Mouse (Mus musculus) lung, embryonic 14.5 days (tissue): Measurements from ENCODE around the gene Casp9. TPM values are rescaled to one million over a fixed set of nuclear protein-coding genes. Genes with fewer than 3 reads are reported as not detected.
A peak's percentile ranks its signal among the peaks of the same experiment; 100 is the strongest.
"Not testable (repeated sequence)": the region's sequence is repeated elsewhere in the genome, so short reads cannot be mapped to it uniquely, and the experiment has no call there.

ENCODE experiments used
- ATAC-seq: fragments of 200-750 bp; cut with Nextera tagmentation; 2 replicates; pipeline ENCODE4 v1.8.0; 2017; ENCODE audit warnings: mild to moderate bottlenecking, moderate TSS enrichment, moderate library complexity; ENCODE audit not compliant: insufficient read depth
- DNase-seq: peaks from one replicate; pipeline ENCODE4 v3.0.0-alpha.2; 2015
- H3K27ac ChIP-seq: fragments of 300-500 bp; sonication (generic); 2 replicates; pipeline ENCODE4 v1.5.1; 2014; ENCODE audit warnings: low read depth, mild to moderate bottlenecking, moderate library complexity
- H3K27me3 ChIP-seq: fragments of 300-500 bp; sonication (generic); 2 replicates; pipeline ENCODE4 v1.6.1; 2014; ENCODE audit warnings: low read length, control low read depth; ENCODE audit not compliant: insufficient read depth
- H3K36me3 ChIP-seq: fragments of 300-500 bp; sonication (generic); 2 replicates; pipeline ENCODE4 v1.6.1; 2014; ENCODE audit warnings: control low read depth; ENCODE audit not compliant: insufficient read depth
- H3K4me1 ChIP-seq: fragments of 300-500 bp; sonication (generic); 2 replicates; pipeline ENCODE4 v1.6.1; 2014; ENCODE audit warnings: antibody characterized with exemption, control low read depth; ENCODE audit not compliant: insufficient read depth
- H3K4me2 ChIP-seq: fragments of 300-500 bp; sonication (generic); 2 replicates; pipeline ENCODE4 v1.6.1; 2014; ENCODE audit warnings: mild to moderate bottlenecking
- H3K4me3 ChIP-seq: fragments of 300-500 bp; sonication (generic); 2 replicates; pipeline ENCODE4 v1.5.1; 2014; ENCODE audit warnings: low read depth, low read length
- H3K9ac ChIP-seq: fragments of 300-500 bp; sonication (generic); 2 replicates; pipeline ENCODE4 v1.6.1; 2014
- H3K9me3 ChIP-seq: fragments of 300-500 bp; sonication (generic); 2 replicates; pipeline ENCODE4 v1.6.1; 2016; ENCODE audit warnings: low read depth, low read length, control low read depth
- CTCF ChIP-seq: IDR thresholded peaks from 2 replicates; pipeline ENCODE4 v1.5.1; 2016; ENCODE audit warnings: antibody characterized with exemption, low read depth
- WGBS: fragments of 180-500 bp; shearing (Covaris S2); extraction: QIAGEN DNeasy Blood & Tissue Kit; methylation state at CpG from one replicate; pipeline ENCODE4 v1.1.7; 2014; 5-methylcytosine and 5-hydroxymethylcytosine counted together
- polyA plus RNA-seq: library from polyadenylated mRNA; unstranded; fragments of >200 nt; fragmentation: Nextera tagmentation; extraction: Ambion mirVana; gene quantifications from 2 replicates; pipeline ENCODE4 v1.2.1, GENCODE M21; 2014

Gene Casp9
- polyA plus RNA-seq, 1 experiment from 2014 or later = 22.3 TPM

GRCm38 (mm10) chr4:141766316-141766667 lies 27.1 kb upstream of the Casp9 start:
- no peaks in the 10 kb centered on the region for H3K27me3 ChIP-seq
- H3K9ac ChIP-seq = no peak overlapping the region
- peak overlapping the region; percentile 91 for H3K27ac ChIP-seq
- H3K36me3 ChIP-seq = peaks cover 85% of the 10 kb centered on the region
- peak overlapping the region; percentile 30; the same call in 1 of the 2 replicates for H3K4me2 ChIP-seq
- 60% methylated on average over 8 of the region's 8 CpGs for WGBS
- no peaks in the 10 kb centered on the region for H3K9me3 ChIP-seq
- no peak for TF ChIP-seq CTCF
- ATAC-seq (peak; percentile 16; the same call in 1 of the 2 replicates), DNase-seq (no peak)
- H3K4me1 ChIP-seq = peaks cover 13% of the 10 kb centered on the region
- no peak overlapping the region for H3K4me3 ChIP-seq

DNA sequence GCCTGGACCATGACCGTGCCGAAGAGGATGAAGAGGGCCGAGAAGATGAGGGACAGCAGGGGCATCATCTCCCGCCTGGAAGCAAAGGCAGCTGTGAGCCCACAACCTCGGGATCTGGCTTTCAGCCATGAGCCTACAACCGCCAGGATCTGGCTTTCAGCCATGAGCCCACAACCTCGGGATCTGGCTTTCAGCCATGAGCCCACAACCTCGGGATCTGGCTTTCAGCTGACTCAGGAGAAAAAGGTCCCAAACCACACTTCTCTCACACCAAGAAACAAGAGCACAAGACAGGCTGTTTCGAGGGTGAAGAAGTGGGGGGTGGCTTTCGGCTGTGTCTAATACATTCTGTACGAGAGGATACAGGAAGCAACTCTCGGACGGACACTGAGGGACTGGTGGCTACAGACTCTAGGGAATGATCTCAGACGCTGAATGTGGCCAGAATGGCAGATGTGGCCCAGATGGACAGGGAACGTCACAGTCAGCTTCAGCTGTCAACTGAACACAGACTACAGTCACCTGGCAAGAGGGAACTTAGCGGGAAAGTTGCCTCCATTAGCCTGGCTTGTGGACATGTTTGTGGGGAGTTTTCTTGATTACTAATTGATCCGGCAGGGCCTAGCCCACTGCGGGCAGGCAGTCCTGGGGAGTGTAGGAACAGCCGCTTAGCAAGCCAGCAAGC lies 26.6 kb upstream of the Casp9 start:
- Histone ChIP-seq H3K27me3 (no peaks in the 10 kb centered on the region), H3K27ac (peak overlapping the region; percentile 91), H3K9ac (0 out of 2 replicates have a peak overlapping the region, but pooled peaks have one; percentile 4), H3K4me1 (peaks cover 13% of the 10 kb centered on the region), H3K36me3 (peaks cover 84% of the 10 kb centered on the region), H3K4me2 (peak overlapping the region; percentile 30), H3K9me3 (no peaks in the 10 kb centered on the region), H3K4me3 (no peak overlapping the region)
- 27% methylated on average over 19 of the region's 19 CpGs for WGBS
- no peak for TF ChIP-seq CTCF
- DNase-seq (peak; percentile 94), ATAC-seq (peak; percentile 87)

- Histone ChIP-seq H3K4me1 (peaks cover 13% of the 10 kb centered on the region), H3K36me3 (peaks cover 79% of the 10 kb centered on the region), H3K4me2 (peak overlapping the region; percentile 30), H3K27me3 (no peaks in the 10 kb centered on the region), H3K9ac (no peak overlapping the region), H3K4me3 (no peak overlapping the region), H3K27ac (peak overlapping the region; percentile 91), H3K9me3 (no peaks in the 10 kb centered on the region)
- 50% methylated on average over 19 of the region's 19 CpGs for WGBS
- DNase-seq (peak; percentile 76), ATAC-seq (peak; percentile 85)
- TF ChIP-seq CTCF = no peak
Observed at GRCm38 (mm10) chr4:141767353-141768036, 25.9 kb upstream of the Casp9 start.

- Histone ChIP-seq H3K4me3 (no peak overlapping the region), H3K9me3 (no peaks in the 10 kb centered on the region), H3K27me3 (no peaks in the 10 kb centered on the region), H3K27ac (no peak overlapping the region), H3K4me1 (peaks cover 13% of the 10 kb centered on the region), H3K9ac (no peak overlapping the region), H3K4me2 (no peak overlapping the region), H3K36me3 (peaks cover 77% of the 10 kb centered on the region)
- ATAC-seq (no peak), DNase-seq (peak; percentile 61)
- no peak for TF ChIP-seq CTCF
- 44% methylated on average over 8 of the region's 8 CpGs for WGBS
Observed at GRCm38 (mm10) chr4:141769501-141770160, 23.8 kb upstream of the Casp9 start.

DNA sequence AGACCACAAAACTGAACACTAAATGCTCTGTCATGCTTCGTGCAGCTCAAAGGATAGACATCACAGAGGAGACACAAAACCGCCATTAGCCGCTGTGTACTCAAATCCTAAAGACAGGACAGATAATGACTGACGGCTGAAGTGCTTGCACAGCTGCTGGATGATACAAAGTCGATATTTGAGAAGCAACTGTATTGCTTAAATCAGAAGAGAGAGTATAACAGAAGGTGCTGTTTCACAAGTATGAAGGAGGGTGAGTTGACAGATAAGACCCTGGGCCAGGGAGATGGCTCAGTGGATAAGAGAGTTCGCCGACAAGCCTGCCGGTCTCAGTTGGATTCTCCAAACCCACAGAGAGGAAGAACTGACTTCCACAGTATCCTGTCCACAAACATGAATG lies 21.6 kb upstream of the Casp9 start:
- no peak overlapping the region for H3K9ac ChIP-seq
- H3K4me1 ChIP-seq = peaks cover 8% of the 10 kb centered on the region
- no peak for ATAC-seq
- H3K27me3 ChIP-seq = no peaks in the 10 kb centered on the region
- no peak overlapping the region for H3K27ac ChIP-seq
- H3K9me3 ChIP-seq = no peaks in the 10 kb centered on the region
- no peak for TF ChIP-seq CTCF
- WGBS = 81% methylated on average over 8 of the region's 8 CpGs
- no peak overlapping the region for H3K4me3 ChIP-seq
- no peak overlapping the region for H3K4me2 ChIP-seq
- peaks cover 82% of the 10 kb centered on the region for H3K36me3 ChIP-seq
- DNase-seq = no peak

GRCm38 (mm10) chr4:141773019-141773418 lies 20.4 kb upstream of the Casp9 start:
- H3K9ac ChIP-seq, H3K27ac ChIP-seq, DNase-seq, H3K4me2 ChIP-seq, H3K27me3 ChIP-seq, H3K4me1 ChIP-seq, ATAC-seq, H3K4me3 ChIP-seq, H3K9me3 ChIP-seq: not testable (repeated sequence)
- WGBS = 79% methylated on average over 4 of the region's 4 CpGs
- H3K36me3 ChIP-seq = peaks cover 83% of the 10 kb centered on the region

DNA sequence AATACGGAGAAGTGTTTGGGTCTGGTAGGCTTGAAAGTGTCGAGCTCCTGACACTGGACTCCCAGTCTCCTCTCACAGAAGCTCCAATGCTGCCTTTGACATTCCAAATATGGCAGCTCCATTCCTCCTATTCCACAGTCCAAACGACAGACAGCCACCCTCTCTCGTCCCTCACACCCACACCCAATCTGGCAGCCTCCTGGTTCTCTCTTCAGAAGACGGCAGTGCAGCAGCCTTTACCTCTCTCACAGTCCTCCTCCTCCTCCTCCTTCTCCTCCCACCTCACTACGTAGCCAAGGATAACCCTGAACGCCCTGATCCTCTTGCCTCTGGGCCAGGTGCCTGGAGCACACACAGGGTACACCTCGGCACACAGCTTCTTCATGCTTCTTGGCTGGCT lies 13.6 kb upstream of the Casp9 start:
- ATAC-seq = no peak
- H3K36me3 ChIP-seq = peaks cover 87% of the 10 kb centered on the region

More for the DNA sequence above, 13.6 kb upstream of the Casp9 start:
- H3K9ac ChIP-seq = no peak overlapping the region
- TF ChIP-seq CTCF = no peak
- no peak for DNase-seq
- H3K4me3 ChIP-seq = no peak overlapping the region
- H3K9me3 ChIP-seq = no peaks in the 10 kb centered on the region
- H3K4me2 ChIP-seq = no peak overlapping the region
- no peaks in the 10 kb centered on the region for H3K4me1 ChIP-seq
- WGBS = 81% methylated on average over 8 of the region's 8 CpGs
- H3K27ac ChIP-seq = no peak overlapping the region
- H3K27me3 ChIP-seq = no peaks in the 10 kb centered on the region
